Mouse (Mus musculus): Measurements from ENCODE around the gene Mybpc3. TPM values are rescaled to one million over a fixed set of nuclear protein-coding genes. Genes with fewer than 3 reads are reported as not detected.
A peak's percentile ranks its signal among the peaks of the same experiment; 100 is the strongest.

Mybpc3 gene
- under 1 TPM; 0.20 to 0.23 TPM for total RNA-seq (2021)

DNA sequence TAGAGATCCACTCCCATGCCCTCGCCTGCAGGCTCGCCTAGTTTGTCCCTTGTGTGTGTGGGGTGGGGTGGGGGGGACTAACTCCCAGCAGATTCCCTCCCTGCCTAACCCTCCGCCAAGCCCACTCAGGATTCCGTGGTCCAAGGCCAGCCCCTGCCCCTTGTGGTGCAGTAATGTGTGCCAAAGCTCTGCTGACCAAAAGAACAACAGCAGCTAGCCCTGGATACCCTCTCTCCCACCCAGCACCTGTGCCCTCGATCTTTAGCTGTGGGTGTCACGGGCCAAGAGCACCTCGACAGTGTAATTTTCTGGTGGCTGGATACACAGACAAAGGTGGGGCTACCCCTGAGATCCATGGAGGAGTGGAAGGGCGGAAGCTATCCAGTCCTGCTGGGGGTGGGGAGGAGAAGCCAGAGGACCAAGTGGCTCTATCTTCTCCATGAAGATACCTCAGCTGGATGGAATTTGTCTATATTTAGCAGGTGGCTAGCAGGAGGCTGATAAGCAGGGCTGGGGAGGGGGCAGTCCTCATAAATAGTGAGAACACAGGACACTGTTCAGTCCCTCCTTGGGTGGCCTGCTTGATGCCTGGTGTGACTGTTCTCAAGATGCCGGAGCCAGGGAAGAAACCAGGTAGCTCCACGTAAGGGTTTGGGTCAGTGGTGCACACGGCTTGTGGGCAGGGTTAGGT lies at the start of gene Mybpc3:
Gene Mybpc3, plus strand, starts transcription at position 560 of the 691 bp plus-strand sequence.
- no peak for DNase-seq (ENCODE audit: extremely low spot score in 1 of 2, low spot score in 1 of 2)

DNA sequence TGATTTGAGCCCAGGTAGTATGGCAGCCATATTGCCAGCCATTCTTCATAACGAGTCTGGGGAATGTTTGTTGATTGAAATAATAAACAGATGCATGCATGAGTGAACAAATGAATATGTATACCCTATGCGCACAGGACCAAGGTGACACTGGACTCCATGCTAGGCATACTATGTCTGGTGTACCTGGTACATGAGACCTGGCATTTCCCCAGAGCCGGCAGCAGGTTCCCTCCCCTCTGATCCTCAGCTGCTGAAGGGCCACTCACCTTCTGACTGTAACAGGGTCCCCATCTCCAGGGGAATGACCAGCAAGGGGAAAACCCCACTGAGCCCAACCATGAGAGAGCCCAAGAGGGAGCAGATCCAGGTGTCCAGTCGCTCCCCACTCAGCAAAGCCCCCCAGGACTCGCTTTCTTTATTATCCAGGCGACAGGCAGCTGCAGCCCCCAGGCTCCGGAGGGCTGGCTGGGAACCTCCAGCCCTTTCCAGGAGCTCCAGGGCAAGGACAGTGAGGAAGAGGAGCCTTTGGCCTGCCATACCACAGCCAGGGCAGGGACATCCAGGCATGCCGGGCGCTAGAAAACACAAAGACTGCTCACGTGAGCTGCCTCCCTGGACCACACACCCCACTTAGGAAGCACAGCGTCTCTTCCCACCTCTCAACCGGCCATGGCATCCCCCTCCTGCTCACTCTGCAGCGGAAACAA lies 49.6 kb upstream of the Mybpc3 start:
- DNase-seq (ENCODE audit: extremely low spot score in 1 of 2, low spot score in 1 of 2): no peak

DNA sequence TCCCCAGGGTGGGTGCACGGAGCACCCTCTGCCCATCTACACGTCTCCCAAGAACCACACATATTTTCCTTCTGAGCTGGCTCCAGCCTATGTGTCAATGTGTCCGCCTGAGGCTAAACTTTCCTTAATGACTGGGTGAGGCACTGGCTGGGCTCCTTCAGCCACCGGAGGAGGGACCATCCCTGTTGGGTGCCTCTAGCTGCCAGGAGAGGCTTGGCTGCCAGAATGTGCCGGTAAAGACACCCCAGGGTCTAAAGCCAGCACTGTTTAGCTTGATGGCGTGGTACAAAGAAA lies 49.1 kb upstream of the Mybpc3 start:
- DNase-seq (ENCODE audit: extremely low spot score in 1 of 2, low spot score in 1 of 2): no peak

DNA sequence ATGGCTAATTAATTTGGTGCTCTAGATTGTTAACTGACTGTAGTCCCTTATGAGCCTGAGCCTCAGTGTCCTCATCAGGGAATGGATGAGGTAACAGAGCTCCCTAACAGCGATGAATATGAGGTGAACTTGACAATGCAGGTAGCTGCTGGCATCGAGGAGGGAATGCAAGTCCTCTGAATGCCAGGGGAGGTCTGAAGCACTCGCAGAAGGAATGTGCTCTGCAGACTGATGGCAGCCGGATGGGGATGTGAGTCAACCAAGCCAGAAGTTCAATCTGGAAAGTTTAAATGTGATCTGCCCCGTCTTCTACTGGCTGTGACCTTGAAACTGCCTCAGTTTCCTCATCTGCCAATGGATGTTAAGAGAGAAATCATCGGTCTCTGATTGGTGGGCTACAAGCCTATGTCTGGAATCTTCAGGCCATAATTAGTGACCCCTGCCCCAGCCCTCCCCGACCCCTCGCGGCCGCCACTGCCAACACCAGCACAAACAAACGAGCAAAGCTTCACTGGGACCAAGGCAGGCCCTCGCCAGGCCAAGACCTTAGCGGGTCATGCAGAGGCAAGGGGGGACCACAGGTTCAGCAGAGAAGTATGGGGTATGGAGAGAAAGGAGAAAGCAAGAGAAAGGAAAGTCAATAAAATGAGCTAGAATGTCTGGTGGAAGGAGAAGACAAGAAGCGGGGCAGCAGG lies 48.5 kb upstream of the Mybpc3 start:
- no peak for DNase-seq (ENCODE audit: extremely low spot score in 1 of 2, low spot score in 1 of 2)

DNA sequence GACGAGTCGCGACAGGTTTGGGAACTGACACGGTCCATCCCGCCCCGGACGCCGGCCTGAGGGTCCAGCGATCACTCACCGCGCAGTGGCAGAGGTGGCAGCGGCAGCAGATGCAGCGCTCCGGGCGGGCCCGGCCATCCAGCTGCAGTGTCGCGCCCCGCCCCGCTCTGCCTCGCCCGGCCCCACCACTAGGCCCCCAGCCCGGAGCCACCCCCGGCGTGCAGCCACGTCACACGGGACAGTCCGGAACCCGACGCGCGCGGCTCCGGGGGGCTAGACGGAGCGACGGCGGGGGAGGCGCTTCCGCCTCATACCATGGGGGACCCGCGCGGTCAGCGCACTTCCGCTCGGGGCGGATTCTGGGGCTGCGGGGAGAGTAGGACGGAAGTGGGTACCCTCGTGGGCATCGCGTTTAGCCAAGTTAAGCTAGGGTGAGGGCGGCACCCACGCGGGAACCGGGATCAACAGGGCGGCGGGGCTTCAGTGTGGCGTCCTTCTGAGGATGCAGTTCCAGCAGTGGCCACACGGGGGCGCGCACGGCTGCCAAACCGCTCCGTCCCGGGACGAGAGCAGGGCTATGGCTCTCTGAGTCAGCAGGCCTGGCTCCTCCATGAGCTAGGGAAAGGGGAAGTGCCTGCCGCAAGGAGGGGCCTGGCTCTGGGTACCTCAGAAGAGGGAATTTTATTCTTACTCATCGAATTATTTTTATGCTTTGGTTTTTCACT lies 47.7 kb upstream of the Mybpc3 start, which contains the start of gene Slc39a13:
Gene Slc39a13, minus strand, starts transcription at position 342 of the 725 bp plus-strand sequence.
- peak; percentile 97 to 98 for DNase-seq (ENCODE audit: extremely low spot score in 1 of 2, low spot score in 1 of 2)

DNA sequence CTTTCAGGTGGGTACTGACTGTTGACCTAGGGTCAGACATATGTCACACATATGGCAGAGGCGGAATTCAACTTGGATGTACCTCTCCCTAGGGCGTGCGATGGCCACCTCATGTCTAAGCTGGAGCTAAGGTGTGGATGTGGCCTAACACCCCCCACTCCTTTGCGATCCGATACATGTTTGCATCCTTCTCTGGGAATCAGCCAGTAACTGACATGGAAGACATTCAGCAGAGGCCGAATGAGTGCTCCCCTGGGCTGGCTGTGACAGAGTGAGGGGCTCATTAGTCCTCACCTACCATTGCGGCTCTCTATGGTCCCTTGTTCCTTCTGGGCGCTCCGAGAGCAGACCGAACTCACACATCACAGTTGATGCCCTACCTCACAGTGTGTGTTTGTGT lies 46.9 kb upstream of the Mybpc3 start:
- no peak for DNase-seq (ENCODE audit: extremely low spot score in 1 of 2, low spot score in 1 of 2)

DNA sequence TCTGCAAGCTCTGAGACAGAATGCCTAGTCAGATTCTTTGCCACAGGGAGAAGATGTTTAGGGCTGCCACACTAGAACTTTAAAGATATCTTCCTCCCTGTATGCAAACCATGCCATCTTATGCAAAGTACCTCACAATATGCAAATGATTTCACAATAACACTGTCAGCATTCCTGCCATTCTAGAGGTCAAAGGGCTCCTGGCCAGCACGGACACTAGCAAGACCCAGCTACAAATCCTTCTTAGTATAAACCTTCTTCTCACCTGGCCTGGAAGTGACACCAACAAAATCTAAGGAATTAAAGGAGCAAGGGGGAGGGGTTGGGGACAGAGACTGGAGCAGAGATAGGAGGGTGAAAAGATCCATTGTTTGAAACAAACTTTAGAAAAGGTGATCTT lies 45.9 kb upstream of the Mybpc3 start:
- no peak for DNase-seq (ENCODE audit: extremely low spot score in 1 of 2, low spot score in 1 of 2)

DNA sequence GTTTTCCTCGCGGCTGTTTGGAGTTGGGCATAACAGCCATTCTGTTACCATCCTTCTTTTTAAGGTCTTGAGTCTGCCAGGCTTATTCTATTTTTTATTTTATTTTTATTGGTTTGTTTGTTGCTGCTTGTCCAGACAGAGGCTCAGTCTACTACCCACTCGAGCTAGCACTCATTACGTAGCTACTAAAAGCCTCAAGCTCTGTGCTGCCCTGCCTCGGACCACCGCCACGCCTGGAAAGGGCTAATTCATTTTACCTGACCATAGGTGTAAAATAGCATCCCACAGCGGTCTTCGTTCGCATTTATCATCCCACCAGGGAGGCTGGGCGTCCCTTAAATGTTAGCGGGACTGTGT lies 40.0 kb upstream of the Mybpc3 start:
- DNase-seq (ENCODE audit: extremely low spot score in 1 of 2, low spot score in 1 of 2): no peak

DNA sequence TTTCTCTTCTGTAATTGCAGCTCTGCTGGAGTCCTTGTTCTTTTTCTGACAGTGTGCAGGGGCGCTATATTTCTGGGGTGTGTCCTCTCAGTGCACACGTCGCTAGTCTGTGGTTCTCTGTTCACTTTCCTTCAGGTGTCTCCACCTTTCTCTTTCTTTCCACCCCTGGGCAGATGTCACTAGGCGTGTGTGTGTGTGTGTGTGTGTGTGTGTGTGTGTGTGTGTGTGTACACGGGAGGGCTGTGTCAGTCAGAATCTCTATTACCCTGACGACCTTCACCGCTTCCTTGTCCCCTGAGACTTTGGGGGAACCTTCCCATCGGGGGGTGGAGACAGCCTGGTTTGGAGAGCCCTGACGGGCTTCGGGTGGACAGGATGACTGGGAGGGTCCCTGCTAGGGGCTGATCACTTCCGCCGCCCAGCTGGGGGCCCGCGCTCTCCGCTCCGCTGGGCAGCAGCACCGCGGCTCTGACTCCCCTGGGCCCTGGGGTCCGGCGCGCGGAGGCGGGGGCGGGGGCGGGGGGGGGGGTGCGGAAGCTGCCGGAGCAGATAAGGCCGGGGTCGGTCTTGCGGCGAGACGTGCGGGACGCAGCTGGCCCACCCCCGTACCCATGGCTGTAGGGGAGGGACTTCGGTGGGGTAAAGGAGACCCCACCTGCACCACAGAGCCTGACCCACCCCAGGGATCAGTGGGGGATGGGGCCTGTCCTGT lies 39.5 kb upstream of the Mybpc3 start:
- DNase-seq (ENCODE audit: extremely low spot score in 1 of 2, low spot score in 1 of 2): no peak

DNA sequence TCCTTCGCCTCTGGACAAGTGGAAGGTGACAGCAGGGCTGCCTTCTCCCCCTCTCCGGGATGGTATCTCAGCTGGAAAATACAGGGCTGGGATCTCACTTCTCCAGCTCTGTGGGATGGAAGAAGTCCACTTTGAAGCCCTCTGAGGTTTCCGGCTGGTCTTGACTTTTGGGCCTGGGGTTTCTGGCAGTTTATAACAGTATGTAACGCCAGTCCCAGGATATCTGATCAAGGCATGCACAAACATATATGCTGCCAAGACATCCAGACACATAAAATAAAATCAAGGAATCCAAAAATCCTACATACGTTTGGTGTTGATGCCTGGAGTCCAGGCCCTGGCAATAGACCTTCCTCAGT lies 38.9 kb upstream of the Mybpc3 start:
- no peak for DNase-seq (ENCODE audit: extremely low spot score in 1 of 2, low spot score in 1 of 2)

DNA sequence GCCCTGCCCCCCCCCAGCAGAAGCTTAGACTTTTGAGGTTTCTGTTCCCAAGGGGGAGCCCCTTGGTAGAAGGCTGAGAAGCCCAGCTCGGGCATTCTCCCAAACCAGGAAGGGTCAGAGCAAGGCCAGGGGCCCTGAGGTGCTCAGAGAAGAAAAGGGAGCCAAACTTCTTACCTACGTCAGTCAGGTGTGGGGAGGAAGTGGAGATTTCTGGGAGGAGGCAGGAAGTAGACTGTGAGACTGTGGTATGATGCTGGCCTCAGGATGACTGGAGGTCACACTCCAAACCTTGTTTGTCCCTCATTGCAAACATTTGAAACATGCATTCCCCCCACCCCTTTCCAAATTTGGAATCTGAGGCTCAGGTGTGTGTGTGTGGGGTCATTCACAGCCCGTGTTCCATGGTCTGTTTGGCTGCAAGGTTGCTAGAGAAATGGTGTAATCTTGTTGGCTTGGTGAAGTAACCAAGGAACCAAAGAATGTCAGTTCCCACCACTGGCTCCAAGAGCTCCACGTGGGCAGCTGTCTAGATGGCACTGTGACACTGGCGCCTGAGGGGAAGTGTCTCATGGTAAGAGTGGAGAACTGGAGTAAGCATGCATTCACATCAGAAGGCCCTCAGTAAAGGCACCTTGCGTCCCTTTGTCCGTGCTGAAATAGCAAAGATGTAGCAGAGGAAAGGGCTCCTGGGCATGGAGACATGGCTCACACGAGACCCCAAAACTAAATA lies 37.0 kb upstream of the Mybpc3 start:
- DNase-seq (ENCODE audit: extremely low spot score in 1 of 2, low spot score in 1 of 2): no peak

DNA sequence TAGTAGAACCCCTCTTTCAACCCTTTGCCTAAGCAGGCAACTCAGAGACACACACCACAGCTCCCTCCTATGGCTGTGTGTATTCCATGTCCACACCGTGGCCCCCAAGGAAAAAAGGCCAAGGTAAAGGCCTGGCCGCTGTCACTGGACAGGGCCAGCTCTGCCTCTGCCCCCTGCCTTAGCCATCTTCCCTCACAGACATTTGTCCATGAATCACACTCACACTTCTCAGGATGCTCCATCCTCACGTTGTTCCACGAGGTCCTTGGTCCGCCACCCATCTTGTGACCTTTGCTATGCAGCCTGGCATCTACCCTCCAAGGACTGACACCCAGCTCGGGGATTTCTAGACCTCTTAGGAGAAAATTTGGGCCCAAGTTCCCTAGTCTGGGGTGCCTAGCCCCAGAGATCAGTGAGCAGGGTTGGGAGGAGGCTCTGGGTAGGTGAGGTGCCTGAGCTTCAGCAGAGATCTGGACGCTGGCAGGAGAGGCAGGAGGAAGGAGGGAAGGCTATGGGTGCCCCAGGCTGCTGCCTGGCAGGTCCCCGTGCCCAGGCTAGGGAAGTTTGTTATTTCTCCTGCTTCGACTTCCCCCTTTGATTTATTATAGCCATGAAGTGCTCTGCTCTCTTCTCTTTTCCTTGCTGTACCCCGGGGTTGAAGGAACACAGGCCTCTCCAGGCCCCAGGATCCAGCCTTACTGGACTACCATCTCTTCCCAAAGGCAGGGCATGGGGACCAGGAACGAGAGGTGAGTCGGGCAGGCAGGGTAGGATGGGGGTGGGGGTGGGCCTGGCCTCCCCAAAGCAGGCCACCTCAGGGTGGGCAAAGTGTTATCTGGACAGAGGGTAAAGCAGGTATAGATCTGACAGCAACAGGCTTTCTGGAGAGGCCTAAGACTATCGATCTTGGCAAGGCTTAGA lies 35.9 kb upstream of the Mybpc3 start, which contains the start of gene Spi1:
Gene Spi1, plus strand, starts transcription at position 616 of the 921 bp plus-strand sequence.
- DNase-seq (ENCODE audit: extremely low spot score in 1 of 2, low spot score in 1 of 2): no peak

DNA sequence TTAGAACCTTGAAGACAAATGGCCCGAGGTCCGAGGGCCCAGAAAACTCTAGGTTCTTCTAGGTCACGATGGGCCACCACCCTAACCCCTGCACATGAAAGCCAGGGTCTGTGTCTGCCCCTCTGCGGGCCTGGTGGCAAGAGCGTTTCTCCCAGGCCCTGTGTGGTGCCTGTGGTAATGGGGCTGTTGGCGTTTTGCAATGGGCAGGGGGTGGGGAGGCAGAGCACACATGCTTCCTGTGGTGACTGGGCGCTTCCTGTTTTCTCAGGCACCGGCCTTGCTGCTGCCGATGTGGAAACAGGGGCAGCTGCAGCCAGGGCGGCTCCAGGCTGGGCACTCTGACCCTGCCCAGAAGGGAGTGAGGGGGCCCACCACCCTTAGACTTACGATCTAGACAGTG lies 35.1 kb upstream of the Mybpc3 start:
- no peak for DNase-seq (ENCODE audit: extremely low spot score in 1 of 2, low spot score in 1 of 2)

DNA sequence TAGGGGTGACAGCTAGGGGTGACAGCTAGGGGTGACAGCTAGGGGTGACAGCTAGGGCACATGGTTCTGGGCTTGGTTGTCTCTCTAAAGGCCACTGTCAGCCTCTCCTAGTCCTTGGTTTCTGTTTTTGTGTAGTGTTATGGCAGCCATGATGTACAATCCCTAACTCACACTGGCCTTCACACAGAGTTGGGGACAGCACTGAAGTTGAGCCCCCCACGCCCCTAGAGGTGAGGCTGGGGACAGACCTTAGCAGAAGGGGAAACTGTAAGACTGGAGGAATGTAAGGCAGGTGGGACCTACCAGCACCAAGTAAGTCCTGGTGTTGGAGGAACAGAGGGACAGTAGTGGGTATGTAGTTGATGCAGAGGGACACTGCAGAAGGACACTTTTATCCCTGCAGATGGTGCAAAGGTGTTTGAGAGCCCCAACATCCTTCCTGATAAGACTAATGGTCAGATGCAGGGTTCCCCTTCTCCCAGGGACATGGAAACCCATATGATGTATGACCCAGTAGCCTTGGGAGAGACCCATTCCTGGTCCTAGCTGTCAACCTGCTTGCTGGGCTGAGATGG lies 34.5 kb upstream of the Mybpc3 start:
- DNase-seq (ENCODE audit: extremely low spot score in 1 of 2, low spot score in 1 of 2): no peak

DNA sequence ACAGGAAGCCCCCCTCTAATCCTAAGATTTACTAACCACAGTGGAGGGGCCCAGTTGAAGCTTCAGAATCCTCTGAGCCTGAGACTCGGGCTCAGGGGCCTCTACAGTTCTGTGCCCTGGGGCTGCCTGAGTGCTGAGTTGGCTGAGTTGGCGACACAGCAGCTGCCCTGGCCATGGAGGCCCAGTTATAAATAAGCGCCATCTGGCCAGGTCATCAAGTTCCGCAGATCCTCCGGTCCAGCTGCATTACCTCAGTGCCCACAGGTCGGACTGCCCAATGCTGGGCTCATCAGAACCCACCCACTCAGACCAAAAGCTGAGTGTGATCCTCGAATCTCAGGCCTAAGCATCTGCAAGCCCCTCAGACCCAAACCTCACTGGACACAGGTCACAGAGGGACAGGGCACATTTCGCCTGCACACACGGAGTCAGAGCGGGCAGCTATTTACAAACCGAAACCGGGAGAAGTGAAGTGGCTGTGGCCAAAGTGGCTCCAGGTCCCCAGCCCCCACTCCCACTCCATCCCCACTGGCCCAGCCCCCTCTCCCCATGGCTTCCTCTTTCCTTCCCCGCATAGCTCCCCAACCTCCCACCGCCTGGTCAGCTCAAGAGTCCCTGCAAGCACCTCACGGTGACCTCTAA lies 33.6 kb upstream of the Mybpc3 start:
- DNase-seq (ENCODE audit: extremely low spot score in 1 of 2, low spot score in 1 of 2): no peak

DNA sequence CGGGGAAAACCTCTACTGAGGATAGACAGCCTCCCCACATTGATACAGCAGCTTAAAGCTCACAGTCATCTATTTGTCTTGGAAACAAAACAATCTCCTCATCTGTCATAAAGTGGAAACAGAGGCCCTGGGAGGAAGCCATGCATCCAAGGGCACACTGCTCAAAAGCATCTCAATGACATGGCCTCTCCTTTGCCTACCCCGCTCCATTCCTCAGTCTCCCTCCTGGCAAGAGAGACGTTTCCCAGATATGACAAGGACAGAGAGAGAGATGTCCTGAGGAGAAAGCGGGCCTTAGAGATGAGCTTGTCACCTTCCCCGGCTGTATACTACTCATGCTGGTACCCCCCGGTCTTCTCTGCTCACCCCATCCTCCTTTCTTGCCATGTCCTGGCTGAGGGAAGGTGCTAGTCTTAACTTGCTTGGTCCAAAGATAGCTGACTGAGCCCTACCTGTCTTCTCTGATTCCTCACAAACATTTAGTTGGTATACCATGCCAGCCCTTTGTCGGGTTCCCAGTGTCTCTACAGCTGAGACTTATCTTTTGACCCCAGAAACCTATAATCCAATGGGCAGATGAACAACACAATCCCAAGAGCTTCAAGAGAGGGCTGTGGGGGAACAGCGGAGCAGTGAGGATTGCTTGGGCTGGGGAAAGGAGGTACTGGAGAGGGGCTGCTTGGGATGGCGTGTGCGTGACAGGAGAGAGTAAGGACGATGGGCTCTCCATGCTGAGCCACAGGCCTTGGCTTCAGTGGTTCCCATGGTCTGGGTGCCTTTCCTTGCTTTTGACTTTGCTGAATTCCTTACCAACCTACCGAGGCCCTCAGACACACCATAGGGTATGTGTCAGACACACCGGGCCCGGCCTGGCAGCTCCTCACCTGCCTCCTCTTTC lies 32.2 kb upstream of the Mybpc3 start:
- DNase-seq (ENCODE audit: extremely low spot score in 1 of 2, low spot score in 1 of 2): no peak
